Mouse (Mus musculus) lung, adult 2 months (tissue): ENCODE data around the gene Gsta2.

Experiments
- CTCF ChIP-seq: fragments of 200-500 bp; IDR thresholded peaks from 2 replicates; pipeline ENCODE4 v1.5.1; 2011; ENCODE audit warnings: mild to moderate bottlenecking, low read length, control low read depth; ENCODE audit not compliant: insufficient read depth
- POLR2A ChIP-seq: fragments of 200-500 bp; IDR thresholded peaks from 2 replicates; pipeline ENCODE4 v1.6.1; 2011; ENCODE audit warnings: low read depth, mild to moderate bottlenecking, control low read depth, low read length, borderline replicate concordance; ENCODE audit errors: extremely low read depth

GRCm38 (mm10) chr9:78360484-78360872 lies 4.9 kb upstream of the Gsta2 start:
- TF ChIP-seq CTCF (no peak), POLR2A (no peak)
